Mouse (Mus musculus) spleen, adult 2 months (tissue): ENCODE data around the gene Pbx4.

Experiments used
- CTCF ChIP-seq: fragments of 200-500 bp; IDR thresholded peaks from 2 replicates; pipeline ENCODE4 v1.5.1; 2011; ENCODE audit warnings: mild to moderate bottlenecking, inconsistent platforms; ENCODE audit not compliant: insufficient read depth, insufficient read length, insufficient replicate concordance; ENCODE audit errors: extremely low read depth
- POLR2A ChIP-seq: fragments of 200-500 bp; IDR thresholded peaks from 2 replicates; pipeline ENCODE4 v1.6.1; 2011; ENCODE audit warnings: low read depth, low read length, inconsistent platforms

DNA sequence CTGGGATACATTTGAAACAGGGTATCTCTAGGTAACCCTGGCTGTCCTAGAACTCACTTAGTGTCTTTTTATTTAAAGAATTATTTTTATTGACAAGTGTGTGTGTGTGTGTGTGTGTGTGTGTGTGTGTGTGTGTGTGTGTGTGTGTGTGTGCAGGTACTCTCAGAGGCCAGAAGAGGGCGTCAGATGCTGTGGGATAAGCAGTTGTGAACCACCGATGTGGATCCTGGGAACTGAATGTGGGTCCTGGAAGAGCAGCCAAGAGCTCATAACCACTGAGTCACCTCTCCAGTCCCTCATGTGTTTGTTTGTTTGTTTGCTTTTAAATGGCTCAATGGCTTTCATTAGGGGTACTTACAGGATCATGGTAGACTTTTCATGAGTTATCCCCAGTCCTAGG lies 17.4 kb upstream of the Pbx4 start:
- TF ChIP-seq CTCF (no peak), POLR2A (no peak)
